Mouse (Mus musculus) left cerebral cortex, adult 2 months (tissue): ENCODE results near the gene Pou4f2. TPM values are rescaled to one million over a fixed set of nuclear protein-coding genes. Genes with fewer than 3 reads are reported as not detected.

Experiments
- DNase-seq, 2 experiments: peaks; one replicate each; pipeline ENCODE4 v3.0.0; 2021 to 2022; ENCODE audit warnings: low spot score in 2 of 2, mixed read lengths in 1 of 2; ENCODE audit errors: extremely low spot score in 1 of 2
- H3K27ac ChIP-seq: fragments of 200-600 bp; 2 replicates; pipeline ENCODE4 v1.8.1; 2022
- H3K4me3 ChIP-seq: fragments of 200-600 bp; 2 replicates; pipeline ENCODE4 v1.8.1; 2022
- CTCF ChIP-seq: fragments of 200-600 bp; IDR thresholded peaks from 2 replicates; pipeline ENCODE4 v1.8.1; 2022; ENCODE audit warnings: antibody characterized with exemption, mild to moderate bottlenecking, moderate library complexity
- intact Hi-C: fragments of 180-260 bp; cut with DNase I; formaldehyde crosslinking; loops from one replicate; pipeline ENCODE4 v1.15.1; 2025
- long read RNA-seq, 2 experiments: library from polyadenylated mRNA; stranded (forward); transcript quantifications; one replicate each; pipeline ENCODE4 v2.0.0; 2021; ENCODE audit warnings: borderline mapping rate in 2 of 2
- total RNA-seq, 2 experiments: library from RNA; stranded (reverse); gene quantifications; 2 replicates each; pipeline ENCODE4 v1.2.3; 2021

Gene Pou4f2
- total RNA-seq = not detected
- long read RNA-seq, experiment 1 = 0 reads
- long read RNA-seq, experiment 2 = 0 reads

DNA sequence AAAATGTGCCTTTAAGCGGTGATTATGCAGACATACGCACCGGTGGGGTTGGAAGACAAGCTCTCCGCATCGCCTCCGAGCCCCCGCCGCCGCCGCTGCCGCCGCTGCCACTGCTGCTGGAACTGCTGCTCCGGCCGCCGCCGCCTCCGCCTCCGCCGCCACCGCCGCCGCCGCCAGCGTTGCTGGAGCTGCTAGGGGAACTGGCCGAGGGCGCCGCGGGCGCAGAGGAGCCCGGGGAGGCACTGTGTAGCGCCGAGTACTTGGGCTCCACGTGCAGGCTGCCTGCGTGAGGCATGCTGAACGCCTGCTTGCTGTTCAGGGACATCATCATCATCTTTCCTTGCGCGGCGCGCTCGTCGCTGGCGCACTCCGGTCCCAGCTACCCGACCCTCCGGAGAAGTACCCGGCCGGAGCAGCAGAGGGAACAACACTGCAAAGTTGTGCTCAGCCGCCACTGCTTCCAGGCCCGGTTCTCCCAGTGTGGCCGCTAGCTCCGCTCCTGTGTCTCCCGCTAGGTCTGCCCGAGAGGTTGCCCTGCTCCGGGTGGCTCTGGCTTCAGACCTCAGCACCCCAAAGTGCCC lies at the start of gene Pou4f2:
Gene Pou4f2 (minus strand): TSS at position 575 of the 581 bp plus-strand sequence.
- DNase-seq = peak; percentile 26 to 28
- H3K4me3 ChIP-seq = 0 out of 2 replicates have a peak within 1 kb of the TSS, but pooled peaks have one; percentile 2
- intact Hi-C loops = loop anchor here (2.0 kb wide), 1 partner anchor 13 kb away; no protein-coding TSS in a partner anchor
- no peak within 1 kb of the TSS for H3K27ac ChIP-seq
- no peak for TF ChIP-seq CTCF

GRCm38 (mm10) chr8:78477051-78477829 lies 40.8 kb upstream of the Pou4f2 start:
- TF ChIP-seq CTCF = peak; percentile 42
- intact Hi-C loops = no loop called here
- no peak overlapping the region for H3K27ac ChIP-seq
- H3K4me3 ChIP-seq = no peak overlapping the region
- DNase-seq = no peak

DNA sequence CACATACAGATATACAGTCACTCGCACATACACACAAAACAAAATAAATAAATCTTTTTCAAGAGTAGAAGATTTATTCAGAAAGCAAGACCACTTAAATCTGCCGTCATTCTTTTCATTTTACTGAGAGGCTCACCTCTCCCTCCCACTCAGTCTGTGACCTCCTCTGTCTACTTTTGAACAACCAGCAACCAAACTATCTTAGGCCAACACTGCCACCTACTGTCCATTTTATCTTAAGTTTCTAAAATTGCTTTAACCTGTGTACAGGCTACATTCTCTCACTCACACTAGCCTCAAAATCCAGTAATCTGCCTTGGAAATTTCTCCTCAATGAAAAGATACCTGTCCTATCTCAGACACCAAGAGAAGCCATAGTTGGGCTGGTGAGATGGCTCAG lies 31.4 kb upstream of the Pou4f2 start:
- Histone ChIP-seq H3K4me3 (no peak overlapping the region), H3K27ac (no peak overlapping the region)
- TF ChIP-seq CTCF = no peak; the same call in 1 of the 2 replicates
- intact Hi-C loops = no loop called here
- no peak for DNase-seq

- intact Hi-C loops = no loop called here
- Histone ChIP-seq H3K27ac (no peak overlapping the region), H3K4me3 (no peak overlapping the region)
- no peak for TF ChIP-seq CTCF
- DNase-seq = no peak
Observed at GRCm38 (mm10) chr8:78463941-78464340, 27.5 kb upstream of the Pou4f2 start.

- Histone ChIP-seq H3K27ac (no peak overlapping the region), H3K4me3 (no peak overlapping the region)
- intact Hi-C loops = no loop called here
- no peak for TF ChIP-seq CTCF
- DNase-seq = no peak
Observed at GRCm38 (mm10) chr8:78456441-78456840, 20.0 kb upstream of the Pou4f2 start.

DNA sequence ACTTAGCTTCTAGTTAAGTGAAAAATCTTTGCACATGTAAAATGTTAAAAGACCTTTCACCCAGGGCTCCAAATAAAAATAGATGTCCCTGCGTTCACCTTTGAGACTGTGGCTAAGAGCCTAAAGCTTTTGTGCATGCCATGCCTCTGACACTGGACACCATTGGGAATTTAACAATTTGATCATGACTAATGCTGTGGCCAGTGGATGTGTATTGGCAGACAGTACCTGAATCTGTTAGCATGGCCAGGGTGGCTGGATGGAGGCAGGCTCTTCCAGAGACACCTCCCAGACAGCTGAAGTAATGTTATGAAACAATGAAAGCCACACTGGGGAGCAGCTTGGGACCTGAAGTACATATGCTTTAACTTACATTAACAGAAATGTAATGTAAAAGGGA lies 6.3 kb upstream of the Pou4f2 start:
- DNase-seq = no peak
- no peak for TF ChIP-seq CTCF
- Histone ChIP-seq H3K4me3 (no peak overlapping the region), H3K27ac (no peak overlapping the region)
- intact Hi-C loops = loop anchor here (5.0 to 10.0 kb wide), 2 partner anchors 205 to 378 kb away; no protein-coding TSS in a partner anchor

GRCm38 (mm10) chr8:78438121-78438520 lies 1.7 kb upstream of the Pou4f2 start:
- no peak for DNase-seq
- intact Hi-C loops = no loop called here
- TF ChIP-seq CTCF = no peak
- Histone ChIP-seq H3K27ac (no peak overlapping the region), H3K4me3 (no peak overlapping the region)

DNA sequence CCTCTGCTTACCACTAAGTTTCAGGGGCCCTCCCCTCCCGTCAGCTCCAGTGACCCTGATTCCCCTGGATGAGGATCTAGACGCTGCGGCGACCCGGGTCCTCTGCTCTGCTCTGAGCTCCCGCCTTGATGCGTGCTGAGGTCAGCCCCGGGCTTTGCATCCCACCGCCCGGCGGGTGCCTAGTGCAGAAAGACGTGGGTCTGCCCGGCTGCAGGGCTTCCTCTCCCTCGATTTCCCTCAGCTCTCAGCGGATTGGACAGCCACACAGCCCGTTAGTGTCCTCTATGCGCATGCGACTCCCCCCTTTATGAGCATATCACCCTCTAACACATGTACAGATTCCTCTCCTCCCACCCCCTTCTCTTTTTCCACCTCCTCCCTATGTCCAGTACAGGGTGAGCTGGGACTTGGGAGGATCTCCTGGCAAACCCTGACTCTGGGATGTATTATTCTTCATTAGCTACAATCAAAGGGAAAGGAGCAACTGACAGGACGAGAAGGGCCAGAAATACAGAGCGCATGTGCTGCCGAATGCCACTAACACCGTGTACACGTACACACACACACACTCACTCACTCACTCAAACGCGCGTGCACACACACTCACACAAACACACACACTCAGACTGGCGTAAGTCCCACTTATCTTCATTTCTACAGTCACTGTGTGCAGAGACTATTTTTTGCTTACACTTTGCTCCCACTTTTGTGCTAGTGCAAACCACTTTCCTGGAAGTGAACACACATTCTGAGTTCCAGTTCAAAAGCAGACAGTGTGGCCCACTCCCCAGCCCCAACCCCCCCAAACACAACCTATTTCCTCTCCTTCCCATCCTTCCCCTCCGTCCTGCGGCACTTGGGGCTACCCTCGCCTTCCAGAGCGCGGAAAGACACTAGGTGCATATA lies 948 bp upstream of the Pou4f2 start:
- Histone ChIP-seq H3K27ac (no peak overlapping the region), H3K4me3 (no peak overlapping the region)
- no peak for TF ChIP-seq CTCF
- intact Hi-C loops = loop anchor here (2.0 kb wide), 1 partner anchor 15 kb away; no protein-coding TSS in a partner anchor
- no peak for DNase-seq

- no peak for TF ChIP-seq CTCF
- Histone ChIP-seq H3K4me3 (no peak overlapping the region), H3K27ac (no peak overlapping the region)
- intact Hi-C loops = loop anchor here (2.0 kb wide), 1 partner anchor 14 kb away; no protein-coding TSS in a partner anchor
- no peak for DNase-seq
Observed at GRCm38 (mm10) chr8:78436661-78437060, 216 bp upstream of the Pou4f2 start.

GRCm38 (mm10) chr8:78435624-78435960 lies 853 bp downstream of the Pou4f2 start:
- Histone ChIP-seq H3K4me3 (no peak overlapping the region), H3K27ac (no peak overlapping the region)
- TF ChIP-seq CTCF = no peak
- no peak for DNase-seq
- intact Hi-C loops = no loop called here

DNA sequence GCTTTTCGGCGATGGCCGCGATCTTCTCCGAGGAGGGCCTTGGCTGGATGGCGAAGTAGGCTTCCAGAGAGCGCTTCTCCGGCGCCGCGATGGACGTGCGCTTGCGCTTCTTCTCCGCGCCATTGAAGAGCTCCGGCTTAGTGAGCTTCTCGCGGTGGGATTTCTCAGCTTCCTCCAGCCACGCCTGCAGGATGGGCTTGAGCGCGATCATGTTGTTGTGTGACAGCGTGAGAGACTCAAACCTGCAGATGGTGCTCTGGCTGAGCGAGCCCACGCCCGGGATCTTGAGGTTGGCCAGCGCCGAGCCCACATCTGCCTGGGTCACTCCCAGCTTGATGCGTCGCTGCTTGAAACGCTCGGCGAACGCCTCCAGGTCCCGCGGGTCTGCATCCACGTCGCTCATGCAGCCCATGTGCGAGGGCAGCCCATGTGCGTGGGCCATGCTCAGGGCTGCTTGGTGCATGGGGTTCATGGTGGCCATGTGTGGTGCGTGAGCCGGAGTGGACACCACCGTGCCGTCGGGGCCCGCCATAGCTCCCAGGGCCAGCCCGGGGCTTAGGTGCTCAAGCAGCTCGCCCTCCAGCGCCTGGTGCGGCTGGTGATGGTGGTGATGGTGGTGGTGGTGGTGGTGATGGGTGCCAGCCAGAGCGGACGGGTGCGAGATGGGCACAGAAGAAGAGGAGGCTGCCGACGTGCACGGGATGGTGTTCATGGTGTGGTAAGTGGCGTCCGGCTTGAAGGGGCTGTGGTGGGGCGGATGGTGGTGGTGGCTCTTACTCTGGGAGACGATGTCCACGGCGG lies 1.4 kb downstream of the Pou4f2 start:
- Histone ChIP-seq H3K4me3 (no peak overlapping the region), H3K27ac (no peak overlapping the region)
- no peak for TF ChIP-seq CTCF
- DNase-seq = no peak
- intact Hi-C loops = no loop called here
